Mouse (Mus musculus): ENCODE data around the gene Adam19.

Adam19 gene

GRCm38 (mm10) chr11:46097062-46097461 lies 41.3 kb downstream of the Adam19 start:
- DNase-seq (ENCODE audit: low read depth, low spot score), result no peak

GRCm38 (mm10) chr11:46102107-46102506 lies 46.3 kb downstream of the Adam19 start:
- no peak for DNase-seq (ENCODE audit: low read depth, low spot score)

- no peak for DNase-seq (ENCODE audit: low read depth, low spot score)
These were observed 51.3 kb downstream of the Adam19 start for GRCm38 (mm10) chr11:46107046-46107445.

- DNase-seq (ENCODE audit: low read depth, low spot score), result no peak
These were observed 53.4 kb downstream of the Adam19 start for GRCm38 (mm10) chr11:46109206-46109605.

- DNase-seq (ENCODE audit: low read depth, low spot score), result no peak
These were observed 54.6 kb downstream of the Adam19 start for GRCm38 (mm10) chr11:46110156-46110944.

GRCm38 (mm10) chr11:46110945-46111287 lies 55.1 kb downstream of the Adam19 start:
- DNase-seq (ENCODE audit: low read depth, low spot score), result no peak

- no peak for DNase-seq (ENCODE audit: low read depth, low spot score)
These were observed 57.4 kb downstream of the Adam19 start for GRCm38 (mm10) chr11:46113211-46113610.

GRCm38 (mm10) chr11:46114221-46114620 lies 58.4 kb downstream of the Adam19 start:
- DNase-seq (ENCODE audit: low read depth, low spot score), result no peak

- DNase-seq (ENCODE audit: low read depth, low spot score), result peak; percentile 77
These were observed 59.2 kb downstream of the Adam19 start for GRCm38 (mm10) chr11:46115011-46115410.

- DNase-seq (ENCODE audit: low read depth, low spot score), result no peak
These were observed 59.8 kb downstream of the Adam19 start for GRCm38 (mm10) chr11:46115411-46116173.

GRCm38 (mm10) chr11:46116510-46116909 lies 60.7 kb downstream of the Adam19 start:
- DNase-seq (ENCODE audit: low read depth, low spot score), result no peak

GRCm38 (mm10) chr11:46119624-46120023 lies 63.8 kb downstream of the Adam19 start:
- DNase-seq (ENCODE audit: low read depth, low spot score), result no peak

GRCm38 (mm10) chr11:46120084-46120483 lies 64.3 kb downstream of the Adam19 start:
- no peak for DNase-seq (ENCODE audit: low read depth, low spot score)

GRCm38 (mm10) chr11:46121666-46122065 lies 65.9 kb downstream of the Adam19 start:
- DNase-seq (ENCODE audit: low read depth, low spot score), result no peak

- DNase-seq (ENCODE audit: low read depth, low spot score), result no peak
These were observed 67.1 kb downstream of the Adam19 start for GRCm38 (mm10) chr11:46122875-46123274.

- DNase-seq (ENCODE audit: low read depth, low spot score), result no peak
These were observed 67.6 kb downstream of the Adam19 start for GRCm38 (mm10) chr11:46123328-46123866.

GRCm38 (mm10) chr11:46125093-46125834 lies 69.5 kb downstream of the Adam19 start:
- no peak for DNase-seq (ENCODE audit: low read depth, low spot score)

GRCm38 (mm10) chr11:46125835-46126229 lies 70.0 kb downstream of the Adam19 start:
- no peak for DNase-seq (ENCODE audit: low read depth, low spot score)

- no peak for DNase-seq (ENCODE audit: low read depth, low spot score)
These were observed 70.5 kb downstream of the Adam19 start for GRCm38 (mm10) chr11:46126317-46126716.

GRCm38 (mm10) chr11:46126827-46127410 lies 71.1 kb downstream of the Adam19 start:
- no peak for DNase-seq (ENCODE audit: low read depth, low spot score)

Measured in WW6 (cell line).